Mouse (Mus musculus) lung, embryonic 16.5 days (tissue): ENCODE data around the gene Zan. TPM values are rescaled to one million over a fixed set of nuclear protein-coding genes. Genes with fewer than 3 reads are reported as not detected.

Experiments
- ATAC-seq: fragments of 200-750 bp; cut with Nextera tagmentation; 2 replicates; pipeline ENCODE4 v1.8.0; 2017; ENCODE audit warnings: low read depth, mild to moderate bottlenecking, moderate library complexity
- H3K27ac ChIP-seq: fragments of 300-500 bp; sonication (generic); 2 replicates; pipeline ENCODE4 v1.5.1; 2014; ENCODE audit warnings: mild to moderate bottlenecking, control low read depth, low read length
- H3K27me3 ChIP-seq: fragments of 300-500 bp; sonication (generic); 2 replicates; pipeline ENCODE4 v1.6.1; 2014; ENCODE audit warnings: low read depth, low read length, mixed read lengths; ENCODE audit not compliant: control insufficient read depth, insufficient read depth
- H3K36me3 ChIP-seq: fragments of 300-500 bp; sonication (generic); 2 replicates; pipeline ENCODE4 v1.6.1; 2014; ENCODE audit warnings: low read length; ENCODE audit not compliant: control insufficient read depth, insufficient read depth
- H3K4me1 ChIP-seq: fragments of 300-500 bp; sonication (generic); replicated peaks from 2 replicates; pipeline ENCODE4 v1.6.1; 2014; ENCODE audit warnings: low read length, mixed read lengths; ENCODE audit not compliant: control insufficient read depth, insufficient read depth
- H3K4me2 ChIP-seq: fragments of 300-500 bp; sonication (generic); 2 replicates; pipeline ENCODE4 v1.6.1; 2014; ENCODE audit warnings: low read depth, low read length, control low read depth
- H3K4me3 ChIP-seq: fragments of 300-500 bp; sonication (generic); 2 replicates; pipeline ENCODE4 v1.5.1; 2014; ENCODE audit warnings: mild to moderate bottlenecking, low read length, control low read depth
- H3K9ac ChIP-seq: fragments of 300-500 bp; sonication (generic); 2 replicates; pipeline ENCODE4 v1.6.1; 2014; ENCODE audit warnings: low read length, control low read depth
- H3K9me3 ChIP-seq: fragments of 300-500 bp; sonication (generic); 2 replicates; pipeline ENCODE4 v1.6.1; 2016; ENCODE audit warnings: low read length; ENCODE audit not compliant: control insufficient read depth
- WGBS: fragments of 180-500 bp; shearing (Covaris S2); extraction: QIAGEN DNeasy Blood & Tissue Kit; methylation state at CpG from one replicate; pipeline ENCODE4 v1.1.7; 2014; 5-methylcytosine and 5-hydroxymethylcytosine counted together
- polyA plus RNA-seq: library from polyadenylated mRNA; unstranded; fragments of >200 nt; fragmentation: Nextera tagmentation; extraction: Ambion mirVana; gene quantifications from 2 replicates; pipeline ENCODE4 v1.2.1, GENCODE M21; 2015

Zan gene
- polyA plus RNA-seq, 1 experiment from 2014 or later, result 0.53 TPM

DNA sequence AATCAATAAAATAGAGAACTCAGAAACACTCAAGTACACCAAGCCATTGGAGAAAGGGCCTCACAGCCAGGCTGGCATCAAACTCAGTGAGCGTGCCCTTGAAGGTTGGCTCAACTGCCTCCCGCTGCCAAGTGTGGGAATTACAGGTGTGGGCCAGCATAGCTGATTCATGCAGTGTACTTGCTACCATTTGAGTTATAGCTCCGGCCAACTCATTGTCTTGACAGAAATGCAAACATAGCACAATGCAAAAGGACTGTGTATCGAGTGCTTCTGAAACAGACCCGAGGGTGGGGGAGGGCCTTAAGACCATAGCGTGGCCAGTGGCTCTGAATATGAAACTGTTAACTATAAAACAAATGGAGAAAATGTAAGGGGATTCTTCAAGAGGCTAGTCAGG lies 27.2 kb upstream of the Zan start:
- Histone ChIP-seq H3K27ac (no peak overlapping the region), H3K4me2 (no peak overlapping the region), H3K4me3 (no peak overlapping the region), H3K9ac (no peak overlapping the region), H3K4me1 (peaks cover 11% of the 10 kb centered on the region), H3K27me3 (no peaks in the 10 kb centered on the region), H3K36me3 (no peaks in the 10 kb centered on the region), H3K9me3 (no peaks in the 10 kb centered on the region)
- ATAC-seq, result no peak
- 70% methylated on average over 6 of the region's 6 CpGs for WGBS

DNA sequence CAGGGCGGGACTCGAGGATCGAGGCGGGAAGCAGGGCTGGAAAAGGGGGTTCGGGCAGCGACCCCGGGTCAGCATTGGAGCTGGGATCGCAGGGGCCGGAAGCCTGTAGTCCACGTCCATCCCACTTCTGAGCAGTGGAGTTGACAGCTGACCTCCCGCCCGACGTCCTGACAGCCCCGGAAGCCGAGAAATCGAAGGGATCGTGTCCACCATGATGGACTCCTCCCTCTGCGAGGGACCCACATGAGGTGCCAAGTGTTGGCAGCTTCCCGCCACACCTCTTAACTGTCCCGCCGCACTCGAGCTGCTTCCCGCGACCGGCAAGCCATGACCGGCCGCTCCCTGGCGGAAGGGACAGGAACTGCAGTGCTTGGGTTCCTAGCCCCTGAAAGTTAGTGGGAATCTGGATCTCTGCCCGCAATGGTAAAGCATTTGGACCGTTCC lies 25.8 kb upstream of the Zan start:
- Histone ChIP-seq H3K27me3 (no peaks in the 10 kb centered on the region), H3K9me3 (no peaks in the 10 kb centered on the region)

DNA sequence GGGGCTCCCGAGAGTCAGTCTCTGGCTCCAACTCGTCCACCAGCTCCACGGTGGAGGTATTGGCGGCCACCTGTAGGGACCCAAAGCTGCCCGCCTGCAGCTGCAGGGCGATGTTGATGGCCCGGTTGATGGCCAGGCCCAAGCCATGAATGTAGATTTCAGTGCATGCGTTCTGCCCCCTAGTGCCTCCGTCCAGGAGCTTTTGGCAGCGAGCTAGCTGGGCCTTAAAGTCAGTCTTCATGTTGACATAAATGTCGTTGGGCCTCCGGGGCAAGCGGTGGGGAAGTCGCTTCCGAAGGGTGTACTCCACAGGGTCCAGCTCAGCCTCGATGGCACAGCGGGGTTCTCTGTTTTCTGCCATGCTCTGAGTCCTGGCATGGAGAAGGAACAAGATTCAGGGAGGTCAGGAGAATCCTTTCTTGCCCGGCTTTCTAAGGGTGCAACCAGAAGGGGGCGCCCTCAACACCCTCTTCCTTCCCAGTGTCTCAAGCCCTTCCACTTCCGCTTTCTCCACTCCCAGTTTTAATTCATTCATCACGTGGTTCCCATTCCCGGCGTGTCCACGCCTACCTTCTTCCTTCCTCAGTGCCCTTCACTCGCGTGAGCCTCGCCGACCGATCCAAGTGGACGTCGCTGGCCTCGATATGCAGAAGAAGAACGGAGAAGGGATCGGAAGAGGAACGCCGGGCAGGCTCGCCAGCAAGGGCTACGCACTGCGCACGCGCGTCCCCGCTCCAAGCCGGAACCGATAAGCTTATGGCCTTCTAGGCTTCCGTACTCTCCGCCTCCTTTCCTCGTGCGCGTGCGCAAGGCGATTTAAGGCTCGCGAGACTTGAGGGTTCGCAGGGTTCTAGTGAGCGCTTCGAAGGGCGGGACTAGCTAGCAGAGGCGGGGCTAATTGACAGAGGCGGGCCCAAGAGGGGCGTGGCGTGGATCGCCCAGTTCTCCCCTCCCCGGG lies 25.1 kb upstream of the Zan start, which contains the start of gene Pop7:
Gene Pop7 (minus strand): TSS at position 810 of the 958 bp plus-strand sequence.
- peak; percentile 97 for ATAC-seq
- H3K27me3 ChIP-seq, result no peaks in the 10 kb centered on the region
- WGBS, result under 1% methylated on average over 63 of the region's 64 CpGs

More for the DNA sequence above, 25.8 kb upstream of the Zan start:
- under 1% methylated on average over 30 of the region's 30 CpGs for WGBS
- peak overlapping the region; percentile 74 for H3K4me2 ChIP-seq
- no peaks in the 10 kb centered on the region for H3K36me3 ChIP-seq
- peak overlapping the region; percentile 65 for H3K4me3 ChIP-seq
- peak; percentile 91 for ATAC-seq
- peak overlapping the region; percentile 96 for H3K27ac ChIP-seq
- peaks cover 11% of the 10 kb centered on the region for H3K4me1 ChIP-seq
- peak overlapping the region; percentile 74 for H3K9ac ChIP-seq

DNA sequence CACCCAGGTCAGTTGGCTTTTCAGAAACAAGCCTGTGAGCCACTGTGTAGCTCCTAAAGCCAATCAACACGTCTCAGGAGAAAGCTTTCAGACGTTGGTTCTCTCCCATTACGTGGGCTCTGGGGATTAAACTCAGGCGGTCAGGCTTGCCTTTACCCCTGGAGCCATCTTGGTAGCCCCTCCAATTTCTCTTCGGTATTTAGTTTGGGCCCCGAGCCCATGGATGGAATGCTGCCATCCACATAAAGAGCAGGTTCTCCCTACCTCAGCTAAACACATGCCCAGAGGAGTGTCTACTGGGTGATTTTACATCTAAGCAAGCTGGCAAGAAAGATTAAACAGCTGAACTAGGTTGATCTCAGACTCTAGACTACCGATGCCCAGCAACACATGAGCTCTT lies 23.3 kb upstream of the Zan start:
- Histone ChIP-seq H3K36me3 (no peaks in the 10 kb centered on the region), H3K4me3 (no peak overlapping the region), H3K27me3 (no peaks in the 10 kb centered on the region), H3K4me2 (no peak overlapping the region), H3K4me1 (peaks cover 11% of the 10 kb centered on the region), H3K27ac (no peak overlapping the region), H3K9me3 (no peaks in the 10 kb centered on the region), H3K9ac (no peak overlapping the region)
- no peak for ATAC-seq
- WGBS, result 85% methylated on average over 7 of the region's 7 CpGs

More for the DNA sequence above, 25.1 kb upstream of the Zan start, which contains the start of gene Pop7:
- H3K9me3 ChIP-seq, result no peaks in the 10 kb centered on the region
- peak within 1 kb of the TSS; percentile 97 for H3K27ac ChIP-seq
- H3K4me2 ChIP-seq, result peak within 1 kb of the TSS; percentile 85
- peaks cover 11% of the 10 kb centered on the region for H3K4me1 ChIP-seq
- H3K36me3 ChIP-seq, result no peaks in the 10 kb centered on the region
- peak within 1 kb of the TSS; percentile 65 for H3K4me3 ChIP-seq
- H3K9ac ChIP-seq, result peak within 1 kb of the TSS; percentile 88

DNA sequence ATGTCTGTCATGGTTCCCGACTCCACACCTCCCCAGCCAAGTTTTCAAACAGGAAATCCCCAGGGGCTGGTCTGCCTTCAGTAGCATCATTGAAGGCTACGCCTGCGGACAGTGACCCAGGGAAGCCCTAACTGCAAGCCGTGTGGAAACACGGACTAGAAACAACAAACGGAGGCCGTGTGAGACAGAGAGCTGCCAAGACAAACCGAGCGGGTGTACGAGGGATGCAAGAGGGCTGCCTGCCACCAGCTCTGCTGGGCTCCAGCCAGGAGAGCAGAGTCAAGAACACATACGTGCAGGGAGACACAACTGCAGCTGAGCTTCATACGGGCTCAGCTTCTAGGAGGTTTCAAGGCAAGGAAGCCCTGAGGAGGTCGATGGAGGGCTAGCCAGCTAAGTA lies 17.0 kb upstream of the Zan start:
- Histone ChIP-seq H3K27me3 (no peaks in the 10 kb centered on the region), H3K4me3 (no peak overlapping the region), H3K4me2 (no peak overlapping the region), H3K9me3 (no peaks in the 10 kb centered on the region), H3K4me1 (no peaks in the 10 kb centered on the region), H3K36me3 (no peaks in the 10 kb centered on the region), H3K9ac (no peak overlapping the region), H3K27ac (no peak overlapping the region)
- 46% methylated on average over 13 of the region's 13 CpGs for WGBS
- ATAC-seq, result peak; percentile 78

DNA sequence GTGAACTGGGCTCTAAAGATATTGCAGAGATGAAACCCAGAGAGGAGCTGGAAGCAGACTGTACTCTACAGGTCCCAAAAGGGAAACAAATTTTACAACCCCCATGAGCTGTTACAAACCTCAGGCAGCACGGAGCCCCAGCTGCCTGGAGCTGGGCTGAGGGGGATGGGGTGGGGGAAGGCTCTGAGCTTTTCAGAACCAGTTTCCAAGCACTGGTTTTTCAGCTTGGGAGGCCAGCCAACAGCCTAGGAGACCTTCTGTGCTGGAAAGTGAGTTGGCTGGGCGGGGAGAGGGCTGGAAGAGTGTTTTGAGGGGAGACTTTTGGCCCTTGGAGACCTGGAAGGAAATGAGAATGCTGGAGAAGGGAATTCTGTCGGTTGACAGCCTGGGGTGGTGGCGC lies 14.7 kb upstream of the Zan start:
- no peak overlapping the region for H3K9ac ChIP-seq
- H3K4me2 ChIP-seq, result no peak overlapping the region
- peaks cover 3% of the 10 kb centered on the region for H3K27me3 ChIP-seq
- 35% methylated on average over 4 of the region's 4 CpGs for WGBS
- ATAC-seq, result peak; percentile 55
- no peaks in the 10 kb centered on the region for H3K36me3 ChIP-seq
- H3K4me3 ChIP-seq, result no peak overlapping the region
- no peaks in the 10 kb centered on the region; the same call in 1 of the 2 replicates for H3K9me3 ChIP-seq
- no peak overlapping the region for H3K27ac ChIP-seq
- H3K4me1 ChIP-seq, result no peaks in the 10 kb centered on the region

DNA sequence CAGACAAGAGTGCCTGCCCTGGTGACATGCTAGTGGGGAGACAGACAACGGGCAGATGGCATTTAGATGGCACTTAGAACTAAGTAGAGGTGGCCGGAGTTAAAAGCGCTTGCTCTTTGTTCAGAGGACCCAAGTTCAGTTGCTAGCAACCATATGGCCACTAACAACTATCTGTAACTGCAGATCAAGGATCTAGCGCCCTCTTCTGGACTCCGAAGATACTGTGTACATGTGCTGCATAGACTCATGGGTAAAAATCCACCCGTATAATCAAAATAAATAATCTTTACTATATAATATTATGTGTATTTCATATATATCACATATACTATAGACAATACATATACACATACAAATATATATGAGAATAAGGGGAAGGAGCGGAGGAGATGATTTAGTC lies 10.8 kb upstream of the Zan start:
- no peaks in the 10 kb centered on the region; the same call in 1 of the 2 replicates for H3K9me3 ChIP-seq
- H3K36me3 ChIP-seq, result no peaks in the 10 kb centered on the region
- WGBS, result 86% methylated on average over 7 of the region's 7 CpGs
- H3K4me1 ChIP-seq, result no peaks in the 10 kb centered on the region
- H3K4me3 ChIP-seq, result no peak overlapping the region
- no peak for ATAC-seq
- H3K27me3 ChIP-seq, result peaks cover 15% of the 10 kb centered on the region
- no peak overlapping the region for H3K27ac ChIP-seq
- no peak overlapping the region for H3K4me2 ChIP-seq
- no peak overlapping the region for H3K9ac ChIP-seq

DNA sequence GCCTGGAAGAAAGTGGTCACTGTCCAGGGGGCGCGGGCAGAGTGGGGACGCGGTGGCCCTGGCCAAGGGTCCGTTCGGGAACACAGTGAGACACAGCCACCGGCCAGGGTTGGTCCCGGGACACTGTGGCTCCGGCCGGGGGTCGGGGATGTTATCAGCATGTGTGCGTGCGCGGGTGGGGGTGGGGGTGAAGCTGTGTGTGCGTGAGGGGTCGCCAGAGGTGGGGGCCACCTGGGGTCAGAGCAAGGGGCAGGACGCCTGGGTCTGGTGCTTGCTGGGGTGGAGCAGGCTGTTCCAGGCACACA lies 8.9 kb upstream of the Zan start:
- Histone ChIP-seq H3K4me2 (peak overlapping the region; percentile 56), H3K27ac (no peak overlapping the region), H3K4me1 (peaks cover 2% of the 10 kb centered on the region; the same call in 1 of the 2 replicates), H3K36me3 (no peaks in the 10 kb centered on the region), H3K27me3 (peaks cover 15% of the 10 kb centered on the region), H3K9me3 (no peaks in the 10 kb centered on the region; the same call in 1 of the 2 replicates), H3K9ac (peak overlapping the region; percentile 52), H3K4me3 (peak overlapping the region; percentile 37)
- 3% methylated on average over 17 of the region's 17 CpGs for WGBS
- ATAC-seq, result no peak

DNA sequence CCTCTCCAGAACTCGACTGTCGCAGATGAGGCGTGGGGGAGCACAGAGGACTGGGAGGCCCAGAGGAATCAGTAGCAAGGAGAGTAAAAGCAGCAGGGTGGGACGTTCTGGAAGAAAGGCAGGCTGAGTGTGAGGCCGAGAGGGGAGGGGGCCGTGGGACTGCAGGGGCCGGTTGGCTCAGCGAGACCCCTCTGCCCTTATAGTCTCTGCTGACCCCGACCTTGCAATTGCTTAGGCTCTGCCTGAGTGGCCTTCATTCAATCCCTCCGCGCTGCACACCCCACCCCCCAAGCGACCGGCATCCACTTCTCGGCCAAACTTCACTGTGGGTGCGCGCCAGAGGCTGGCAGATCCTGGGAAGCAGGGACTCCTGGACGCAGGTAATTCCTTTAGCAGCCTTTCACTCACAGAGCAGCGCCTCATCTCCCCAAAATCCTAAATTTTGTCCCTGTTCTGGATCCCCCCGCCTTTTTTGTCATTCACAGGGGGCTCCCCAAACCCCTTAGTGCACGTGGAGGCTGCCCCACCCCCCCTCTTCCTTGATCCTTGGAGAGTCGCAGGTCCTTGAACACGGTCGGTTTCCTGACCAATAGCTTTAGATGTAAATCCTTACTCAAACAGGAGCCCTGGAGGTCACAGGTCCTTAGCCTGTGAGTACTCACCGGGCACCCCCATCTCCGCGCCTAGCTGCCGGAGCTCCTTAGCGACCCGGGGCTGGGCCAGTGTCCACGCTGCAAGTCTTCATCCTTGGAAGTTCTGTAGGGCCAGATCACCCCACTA lies 8.4 kb upstream of the Zan start:
- H3K9me3 ChIP-seq, result no peaks in the 10 kb centered on the region; the same call in 1 of the 2 replicates
- H3K27ac ChIP-seq, result no peak overlapping the region
- H3K36me3 ChIP-seq, result no peaks in the 10 kb centered on the region
- H3K27me3 ChIP-seq, result peaks cover 15% of the 10 kb centered on the region
- peak overlapping the region; percentile 52 for H3K9ac ChIP-seq
- peaks cover 2% of the 10 kb centered on the region; the same call in 1 of the 2 replicates for H3K4me1 ChIP-seq
- 9% methylated on average over 30 of the region's 30 CpGs for WGBS
- H3K4me2 ChIP-seq, result peak overlapping the region; percentile 56
- no peak for ATAC-seq
- H3K4me3 ChIP-seq, result peak overlapping the region; percentile 37
